Mouse (Mus musculus): ENCODE measurements around the gene Hamp2.

- no peak for TF ChIP-seq CTCF (IDR thresholded peaks at IDR 0.05; ENCODE audit: low read depth)
- TF ChIP-seq EP300 (IDR thresholded peaks at IDR 0.05; ENCODE audit: low read depth), result no peak
Measured at GRCm38 (mm10) chr7:30891746-30892145, 32.7 kb downstream of the Hamp2 start.
